Mouse (Mus musculus): Measurements from ENCODE around the gene Gm20854.
"Not testable (repeated sequence)": the region's sequence is repeated elsewhere in the genome, so short reads cannot be mapped to it uniquely, and the experiment has no call there.

The Gm20854 gene

DNA sequence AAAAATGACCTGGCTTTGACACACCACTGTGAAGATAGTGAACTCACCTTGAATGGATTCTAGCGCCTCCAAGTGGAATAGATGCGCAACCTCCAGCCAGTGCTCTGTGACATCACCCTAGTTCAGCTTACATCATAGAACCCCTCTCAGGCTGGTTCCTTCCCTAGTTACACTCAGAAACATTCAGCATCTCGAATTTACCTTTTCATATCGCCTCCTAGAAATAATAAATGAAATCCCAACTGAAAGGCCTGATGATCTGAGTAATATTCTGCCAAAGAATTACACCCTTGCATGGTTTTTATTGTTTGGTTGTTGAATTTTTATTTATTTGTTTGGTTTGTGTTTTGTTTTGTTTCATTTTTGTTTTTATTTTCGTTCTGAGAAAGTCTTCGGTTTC is at the start of gene Gm20854:
Gm20854 (minus strand) TSS at position 101 of the 400 bp plus-strand sequence.
- not testable (repeated sequence) for DNase-seq (ENCODE audit: low read depth, low spot score)
